Mouse (Mus musculus): ENCODE results near the gene Angel1.

Gene Angel1

GRCm38 (mm10) chr12:86679991-86680491, 46.2 kb downstream of the Angel1 start:
- no peak for DNase-seq (ENCODE audit: extremely low spot score, low read depth, low spot score)

GRCm38 (mm10) chr12:86679546-86679930, 46.7 kb downstream of the Angel1 start:
- no peak for DNase-seq (ENCODE audit: extremely low spot score, low read depth, low spot score)

- DNase-seq (ENCODE audit: extremely low spot score, low read depth, low spot score) = peak; percentile 18
These were observed 47.4 kb downstream of the Angel1 start, which contains the start of gene Vash1 for GRCm38 (mm10) chr12:86678591-86679545. Vash1 (plus strand) TSS chr12:86678700.

GRCm38 (mm10) chr12:86672507-86672906, 53.8 kb downstream of the Angel1 start:
- no peak for DNase-seq (ENCODE audit: extremely low spot score, low read depth, low spot score)

- no peak for DNase-seq (ENCODE audit: extremely low spot score, low read depth, low spot score)
These were observed 54.2 kb downstream of the Angel1 start for GRCm38 (mm10) chr12:86672105-86672504.

GRCm38 (mm10) chr12:86668404-86668803, 57.9 kb downstream of the Angel1 start:
- no peak for DNase-seq (ENCODE audit: extremely low spot score, low read depth, low spot score)

GRCm38 (mm10) chr12:86665656-86666055, 60.6 kb downstream of the Angel1 start:
- no peak for DNase-seq (ENCODE audit: extremely low spot score, low read depth, low spot score)

- DNase-seq (ENCODE audit: extremely low spot score, low read depth, low spot score) = no peak
These were observed 65.8 kb downstream of the Angel1 start for GRCm38 (mm10) chr12:86660466-86660865.

- no peak for DNase-seq (ENCODE audit: extremely low spot score, low read depth, low spot score)
These were observed 66.8 kb downstream of the Angel1 start for GRCm38 (mm10) chr12:86659447-86659968.

GRCm38 (mm10) chr12:86652570-86653041, 73.7 kb downstream of the Angel1 start:
- no peak for DNase-seq (ENCODE audit: extremely low spot score, low read depth, low spot score)

- DNase-seq (ENCODE audit: extremely low spot score, low read depth, low spot score) = no peak
These were observed 74.9 kb downstream of the Angel1 start for GRCm38 (mm10) chr12:86651301-86651860.
